Comparison of ENCODE assay signal across 8 mouse cellular contexts in the genomic region with DNA sequence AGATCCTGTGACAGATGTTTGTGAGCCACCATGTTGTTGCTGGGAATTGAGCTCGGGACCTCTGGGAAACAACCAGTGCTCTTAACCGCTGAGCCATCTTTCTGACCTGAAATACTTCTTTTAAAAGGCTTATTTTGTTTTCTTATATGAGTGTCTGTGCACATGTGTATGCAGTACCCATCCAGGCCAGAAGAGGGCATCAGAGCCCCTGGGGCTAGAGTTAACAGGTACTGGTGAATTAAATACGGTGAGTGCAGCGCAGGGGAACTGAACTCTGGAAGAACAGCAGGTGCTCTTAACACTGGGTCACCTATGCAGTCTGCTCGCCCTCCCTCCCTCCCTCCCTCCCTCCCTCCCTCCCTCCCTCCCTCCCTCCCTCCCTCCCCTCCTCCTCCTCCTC. TPM values are rescaled to one million over a fixed set of nuclear protein-coding genes. Genes with fewer than 3 reads are reported as not detected.
DNase-seq lines count a peak whose midpoint lies in the region; ATAC-seq and TF ChIP-seq lines count a peak whose summit lies in the region.
"Had no signal": no experiment of that assay in that cellular context is flagged by ENCODE, and none has a peak within 500 bp of the region (broad histone marks: within the 10 kb centered on the region; RNA-seq: fewer than 3 reads in every experiment).

No protein-coding gene starts in this region.

- no peak overlapping the region for H3K4me3 ChIP-seq in kidney, adult 2 months (ENCODE audit: insufficient read depth, low read depth, low read length)
- H3K4me3 ChIP-seq in kidney, embryonic 14.5 days (ENCODE audit: low read length) = no peak overlapping the region
- H3K4me3 ChIP-seq: kidney, embryonic 15.5 days had no signal

- no peaks in the 10 kb centered on the region for H3K36me3 ChIP-seq in kidney, adult 2 months (ENCODE audit: control insufficient read depth, insufficient read depth, low read length)
- H3K36me3 ChIP-seq in kidney, embryonic 14.5 days (ENCODE audit: control insufficient read depth, insufficient read depth, low read length) = no peaks in the 10 kb centered on the region
- H3K36me3 ChIP-seq: kidney, embryonic 15.5 days had no signal

- H3K4me2 ChIP-seq in kidney, embryonic 14.5 days (replicated peaks; ENCODE audit: low read depth, low read length) = no peak overlapping the region
- H3K4me2 ChIP-seq: kidney, embryonic 15.5 days had no signal

- ATAC-seq in kidney, embryonic 14.5 days (ENCODE audit: low FRiP score, low TSS enrichment) = no peak

- TF ChIP-seq POLR2A in kidney, adult 2 months (IDR thresholded peaks at IDR 0.05; ENCODE audit: low read depth, low read length) = no peak

- no peak for DNase-seq in kidney, adult 2 months
- DNase-seq in thymus, postnatal 14 days = peak; percentile 22
- DNase-seq in thymus, adult 18-20 months = no peak
- DNase-seq in c-Kit-positive CD71-negative TER-119-negative erythroid progenitor cells, embryonic 14.5 days (ENCODE audit: low read depth) = peak; percentile 8
- DNase-seq in cerebellum, adult 9-11 months = no peak
- DNase-seq in kidney, adult 9 months = no peak

- H3K9ac ChIP-seq in kidney, embryonic 14.5 days (ENCODE audit: low read depth, low read length) = no peak overlapping the region
- H3K9ac ChIP-seq: kidney, embryonic 15.5 days had no signal

- no peaks in the 10 kb centered on the region for H3K27me3 ChIP-seq in kidney, adult 2 months (replicated peaks; ENCODE audit: control insufficient read depth, insufficient read depth, low read length)
- H3K27me3 ChIP-seq in kidney, embryonic 14.5 days (ENCODE audit: control insufficient read depth, insufficient read depth, low read length) = no peaks in the 10 kb centered on the region
- H3K27me3 ChIP-seq: kidney, embryonic 15.5 days had no signal

- WGBS in kidney, adult 2 months = 86% methylated on average over 5 of the region's 5 CpGs
- 82% methylated on average over 5 of the region's 5 CpGs for WGBS in kidney, embryonic 14.5 days

- H3K27ac ChIP-seq in kidney, adult 2 months (ENCODE audit: insufficient read depth, low read depth, low read length) = no peak overlapping the region
- H3K27ac ChIP-seq in kidney, embryonic 14.5 days (ENCODE audit: low read depth, low read length) = no peak overlapping the region
- H3K27ac ChIP-seq: kidney, embryonic 15.5 days had no signal

- no peaks in the 10 kb centered on the region for H3K4me1 ChIP-seq in kidney, adult 2 months (ENCODE audit: control insufficient read depth, insufficient read depth, low read length)
- H3K4me1 ChIP-seq in kidney, embryonic 14.5 days (ENCODE audit: control insufficient read depth, insufficient read depth, low read length) = no peaks in the 10 kb centered on the region
- H3K4me1 ChIP-seq: kidney, embryonic 15.5 days had no signal

- TF ChIP-seq CTCF in kidney, adult 2 months (conservative IDR thresholded peaks at IDR 0.05; ENCODE audit: insufficient read depth, insufficient read length, low read depth, low read length) = 0 out of 2 replicates have a peak, but pooled peaks have one; percentile 17

- no peaks in the 10 kb centered on the region for H3K9me3 ChIP-seq in kidney, embryonic 14.5 days (ENCODE audit: control insufficient read depth, low read length)
- H3K9me3 ChIP-seq: kidney, embryonic 15.5 days had no signal

RNA-seq across cellular contexts. Expression of a gene that starts 30.3 kb away (rescaled TPM):
- polyA plus RNA-seq in kidney, adult 2 months (2012; rRNA removed) = 0.11 TPM in 1 of 2 replicates, not detected in the other
- 0.83 and 1.2 TPM in 2 replicates for polyA plus RNA-seq in kidney, embryonic 14.5 days (2014; fragmentation: Nextera tagmentation; extraction: Ambion mirVana)

RNA-seq across cellular contexts. Expression of a gene that starts 34.0 kb away (rescaled TPM):
- 9.0 and 9.3 TPM in 2 replicates for polyA plus RNA-seq in kidney, adult 2 months (2012; rRNA removed)
- polyA plus RNA-seq in kidney, embryonic 14.5 days (2014; fragmentation: Nextera tagmentation; extraction: Ambion mirVana) = 23.1 and 27.6 TPM in 2 replicates

RNA-seq across cellular contexts. Expression of a gene that starts 34.1 kb away (rescaled TPM):
- 48.4 and 55.4 TPM in 2 replicates for polyA plus RNA-seq in kidney, adult 2 months (2012; rRNA removed)
- 186 and 260 TPM in 2 replicates for polyA plus RNA-seq in kidney, embryonic 14.5 days (2014; fragmentation: Nextera tagmentation; extraction: Ambion mirVana)

RNA-seq across cellular contexts. Expression of a gene that starts 53.1 kb away (rescaled TPM):
- polyA plus RNA-seq in kidney, adult 2 months (2012; rRNA removed) = 2.9 and 3.3 TPM in 2 replicates
- polyA plus RNA-seq in kidney, embryonic 14.5 days (2014; fragmentation: Nextera tagmentation; extraction: Ambion mirVana) = 8.6 and 10.8 TPM in 2 replicates

Comparison
In these comparisons a context has a peak if more than half of its experiments do, and no peak if none do; other contexts are left out.
1. DNase-seq: peak in thymus, postnatal 14 days (single experiment) and c-Kit-positive CD71-negative TER-119-negative erythroid progenitor cells, embryonic 14.5 days (single experiment); none in kidney, adult 2 months (single experiment), thymus, adult 18-20 months (0 of 2), cerebellum, adult 9-11 months (single experiment) and kidney, adult 9 months (single experiment).